15 mouse cellular contexts compared by ENCODE assay signal in the genomic region with DNA sequence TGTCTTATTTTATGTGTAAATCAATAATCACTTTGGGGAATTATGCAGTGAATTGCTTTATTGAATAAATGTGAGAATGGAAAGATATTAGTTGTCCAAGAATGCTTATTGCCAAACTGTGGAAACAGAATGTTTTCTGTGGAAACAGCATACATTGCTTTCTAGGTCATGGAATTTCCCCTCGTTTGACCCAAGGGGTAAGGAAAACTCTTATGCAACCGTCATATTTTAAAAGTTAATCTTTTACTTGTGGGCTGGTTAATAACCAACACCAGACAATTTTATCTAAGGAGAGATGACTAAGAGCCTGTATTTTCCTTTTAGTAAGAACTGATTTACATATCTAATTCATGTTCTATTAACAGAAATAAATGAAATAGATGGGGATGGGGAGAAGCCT.
"Had no signal": no experiment of that assay in that cellular context is flagged by ENCODE, and none has a peak within 500 bp of the region (broad histone marks: within the 10 kb centered on the region; RNA-seq: fewer than 3 reads in every experiment).

No protein-coding gene starts in this region.

- H3K36me3 ChIP-seq: limb, embryonic 12.5 days; limb, embryonic 15.5 days; liver, embryonic 15.5 days had no signal

- H3K4me2 ChIP-seq: limb, embryonic 12.5 days; limb, embryonic 15.5 days; liver, embryonic 15.5 days; lung, embryonic 14.5 days; midbrain, embryonic 11.5 days had no signal

- H3K4me3 ChIP-seq: limb, embryonic 12.5 days; limb, embryonic 15.5 days; liver, embryonic 15.5 days had no signal

- DNase-seq: kidney, postnatal 4 days; left cerebral cortex, postnatal 4 days; lung, embryonic 14.5 days; lung, postnatal 10 days; lung, postnatal 4 days; midbrain, embryonic 14.5 days; thymus, adult 2 months; thymus, postnatal 14 days; thymus, postnatal 4 days had no signal

- ATAC-seq: intestine, postnatal 0 days had no signal

- H3K27ac ChIP-seq: limb, embryonic 12.5 days; limb, embryonic 15.5 days; liver, embryonic 15.5 days; stomach, postnatal 0 days had no signal

- H3K9me3 ChIP-seq: limb, embryonic 12.5 days; limb, embryonic 15.5 days; liver, embryonic 15.5 days had no signal

- H3K27me3 ChIP-seq: liver, embryonic 15.5 days had no signal

- H3K4me1 ChIP-seq: limb, embryonic 12.5 days; limb, embryonic 15.5 days; liver, embryonic 15.5 days had no signal

- H3K9ac ChIP-seq: limb, embryonic 12.5 days; limb, embryonic 15.5 days; liver, embryonic 15.5 days; lung, embryonic 14.5 days had no signal
